14 mouse cellular contexts compared by ENCODE assay signal in genomic region chr11:99133285-99133897, GRCm38 (mm10). TPM values are rescaled to one million over a fixed set of nuclear protein-coding genes. Genes with fewer than 3 reads are reported as not detected.
DNase-seq lines count a peak whose midpoint lies in the region; ATAC-seq and TF ChIP-seq lines count a peak whose summit lies in the region.
"Had no signal": no experiment of that assay in that cellular context is flagged by ENCODE, and none has a peak within 500 bp of the region (broad histone marks: within the 10 kb centered on the region; RNA-seq: fewer than 3 reads in every experiment).

No protein-coding gene starts in this region.

- H3K4me2 ChIP-seq in forebrain, embryonic 12.5 days, result no peak overlapping the region
- H3K4me2 ChIP-seq in limb, embryonic 13.5 days (replicated peaks), result no peak overlapping the region

- H3K9ac ChIP-seq in forebrain, embryonic 12.5 days, result no peak overlapping the region
- H3K9ac ChIP-seq in limb, embryonic 13.5 days, result no peak overlapping the region

- no peak for TF ChIP-seq CTCF in kidney, adult 2 months (conservative IDR thresholded peaks at IDR 0.05; ENCODE audit: insufficient read depth, insufficient read length, low read depth, low read length)

- no peak for TF ChIP-seq POLR2A in kidney, adult 2 months (IDR thresholded peaks at IDR 0.05; ENCODE audit: low read depth, low read length)

- H3K36me3 ChIP-seq in forebrain, embryonic 10.5 days (replicated peaks), result no peaks in the 10 kb centered on the region
- H3K36me3 ChIP-seq in forebrain, embryonic 12.5 days (replicated peaks), result no peaks in the 10 kb centered on the region
- no peaks in the 10 kb centered on the region for H3K36me3 ChIP-seq in kidney, adult 2 months (ENCODE audit: control insufficient read depth, insufficient read depth, low read length)
- no peaks in the 10 kb centered on the region for H3K36me3 ChIP-seq in embryonic facial prominence, embryonic 10.5 days (replicated peaks)
- H3K36me3 ChIP-seq in limb, embryonic 13.5 days, result no peaks in the 10 kb centered on the region

- WGBS in forebrain, embryonic 10.5 days, result 56% methylated on average over 5 of the region's 5 CpGs
- WGBS in forebrain, embryonic 12.5 days, result 61% methylated on average over 5 of the region's 5 CpGs
- WGBS in kidney, adult 2 months, result 52% methylated on average over 5 of the region's 5 CpGs
- WGBS in embryonic facial prominence, embryonic 10.5 days, result 25% methylated on average over 5 of the region's 5 CpGs
- WGBS in limb, embryonic 13.5 days, result 12% methylated on average over 5 of the region's 5 CpGs

- peak overlapping the region; percentile 74 for H3K27ac ChIP-seq in forebrain, embryonic 10.5 days
- no peak overlapping the region for H3K27ac ChIP-seq in forebrain, embryonic 12.5 days
- no peak overlapping the region for H3K27ac ChIP-seq in kidney, adult 2 months (ENCODE audit: insufficient read depth, low read depth, low read length)
- peak overlapping the region; percentile 85 for H3K27ac ChIP-seq in embryonic facial prominence, embryonic 10.5 days (replicated peaks)
- peak overlapping the region; percentile 88 for H3K27ac ChIP-seq in limb, embryonic 13.5 days

- no peaks in the 10 kb centered on the region for H3K9me3 ChIP-seq in forebrain, embryonic 10.5 days
- H3K9me3 ChIP-seq in forebrain, embryonic 12.5 days, result no peaks in the 10 kb centered on the region
- H3K9me3 ChIP-seq in embryonic facial prominence, embryonic 10.5 days, result no peaks in the 10 kb centered on the region
- no peaks in the 10 kb centered on the region for H3K9me3 ChIP-seq in limb, embryonic 13.5 days

- 0 out of 2 replicates have a peak, but pooled peaks cover 4% of the 10 kb centered on the region for H3K27me3 ChIP-seq in forebrain, embryonic 10.5 days (ENCODE audit: poor library complexity, severe bottlenecking)
- no peaks in the 10 kb centered on the region for H3K27me3 ChIP-seq in forebrain, embryonic 12.5 days
- H3K27me3 ChIP-seq in kidney, adult 2 months (replicated peaks; ENCODE audit: control insufficient read depth, insufficient read depth, low read length), result no peaks in the 10 kb centered on the region
- no peaks in the 10 kb centered on the region for H3K27me3 ChIP-seq in embryonic facial prominence, embryonic 10.5 days (replicated peaks; ENCODE audit: low read depth, poor library complexity, severe bottlenecking)
- no peaks in the 10 kb centered on the region for H3K27me3 ChIP-seq in limb, embryonic 13.5 days
- H3K27me3 ChIP-seq: Patski had no signal

- no peak for DNase-seq in forebrain, embryonic 10.5 days (ENCODE audit: extremely low spot score, low spot score)
- DNase-seq in kidney, postnatal 4 days, result peak; percentile 69 to 77
- DNase-seq in kidney, adult 2 months, result no peak
- DNase-seq in embryonic facial prominence, embryonic 10.5 days (ENCODE audit: low spot score), result peak; percentile 74
- no peak for DNase-seq in urinary bladder, adult 2 months (ENCODE audit: low spot score)
- no peak for DNase-seq in cerebellum, postnatal 14 days
- DNase-seq: cerebellum, postnatal 10 days; heart, postnatal 4 days; layer of hippocampus, postnatal 36 days had no signal

- no peak for ATAC-seq in forebrain, embryonic 12.5 days (ENCODE audit: low FRiP score)
- no peak for ATAC-seq in limb, embryonic 13.5 days (ENCODE audit: low FRiP score, low read depth)
- ATAC-seq: forebrain, embryonic 16.5 days; Patski had no signal

- peaks cover 50% of the 10 kb centered on the region for H3K4me1 ChIP-seq in forebrain, embryonic 10.5 days
- H3K4me1 ChIP-seq in forebrain, embryonic 12.5 days, result peaks cover 30% of the 10 kb centered on the region
- H3K4me1 ChIP-seq in kidney, adult 2 months (ENCODE audit: control insufficient read depth, insufficient read depth, low read length), result no peaks in the 10 kb centered on the region
- peaks cover 72% of the 10 kb centered on the region for H3K4me1 ChIP-seq in embryonic facial prominence, embryonic 10.5 days
- peaks cover 66% of the 10 kb centered on the region for H3K4me1 ChIP-seq in limb, embryonic 13.5 days

- no peak overlapping the region for H3K4me3 ChIP-seq in forebrain, embryonic 10.5 days
- H3K4me3 ChIP-seq in forebrain, embryonic 12.5 days (replicated peaks), result no peak overlapping the region
- H3K4me3 ChIP-seq in kidney, adult 2 months (ENCODE audit: insufficient read depth, low read depth, low read length), result no peak overlapping the region
- no peak overlapping the region for H3K4me3 ChIP-seq in embryonic facial prominence, embryonic 10.5 days
- no peak overlapping the region for H3K4me3 ChIP-seq in limb, embryonic 13.5 days
- H3K4me3 ChIP-seq: myocyte had no signal

RNA-seq across cellular contexts. Expression of gene Ccr7, which starts 21.5 kb away (rescaled TPM):
- 0.25 and 0.30 TPM in 2 replicates for polyA plus RNA-seq in forebrain, embryonic 10.5 days (2016; fragmentation: Nextera tagmentation; extraction: Ambion mirVana)
- 0.19 TPM in 1 of 2 replicates, not detected in the other for polyA plus RNA-seq in forebrain, embryonic 12.5 days (2016; fragmentation: Nextera tagmentation; extraction: Ambion mirVana)
- 1.1 and 11.2 TPM in 2 replicates for polyA plus RNA-seq in kidney, adult 2 months (2012; rRNA removed)
- polyA plus RNA-seq in embryonic facial prominence, embryonic 10.5 days (2016; fragmentation: Nextera tagmentation; extraction: Ambion mirVana), result 0.50 and 0.78 TPM in 2 replicates
- polyA plus RNA-seq in limb, embryonic 13.5 days (2015; fragmentation: Nextera tagmentation; extraction: Ambion mirVana), result 0.39 and 0.83 TPM in 2 replicates
- 1.0 and 1.3 TPM in 2 replicates for polyA plus RNA-seq in urinary bladder, adult 2 months (2012; rRNA removed)
- polyA plus RNA-seq: forebrain, embryonic 16.5 days had no signal

RNA-seq across cellular contexts. Expression of gene Tns4, which starts 44.3 kb away (rescaled TPM):
- polyA plus RNA-seq in forebrain, embryonic 10.5 days (2016; fragmentation: Nextera tagmentation; extraction: Ambion mirVana), result 0.49 and 0.81 TPM in 2 replicates
- 0.04 and 0.29 TPM in 2 replicates for polyA plus RNA-seq in forebrain, embryonic 12.5 days (2016; fragmentation: Nextera tagmentation; extraction: Ambion mirVana)
- polyA plus RNA-seq in kidney, adult 2 months (2012; rRNA removed), result 0.86 and 1.8 TPM in 2 replicates
- polyA plus RNA-seq in embryonic facial prominence, embryonic 10.5 days (2016; fragmentation: Nextera tagmentation; extraction: Ambion mirVana), result 0.96 and 1.0 TPM in 2 replicates
- polyA plus RNA-seq in limb, embryonic 13.5 days (2015; fragmentation: Nextera tagmentation; extraction: Ambion mirVana), result 0.55 and 1.2 TPM in 2 replicates
- polyA plus RNA-seq in urinary bladder, adult 2 months (2012; rRNA removed), result 26.0 and 28.6 TPM in 2 replicates
- polyA plus RNA-seq: forebrain, embryonic 16.5 days; Patski had no signal

Comparison
In these comparisons a context has a peak if more than half of its experiments do, and no peak if none do; other contexts are left out.
1. DNase-seq: peak in kidney, postnatal 4 days (2 of 2) and embryonic facial prominence, embryonic 10.5 days (single experiment); none in forebrain, embryonic 10.5 days (single experiment), kidney, adult 2 months (single experiment), urinary bladder, adult 2 months (single experiment) and cerebellum, postnatal 14 days (0 of 2).
2. H3K27ac ChIP-seq: peak in forebrain, embryonic 10.5 days (single experiment), embryonic facial prominence, embryonic 10.5 days (single experiment) and limb, embryonic 13.5 days (single experiment); none in forebrain, embryonic 12.5 days (single experiment) and kidney, adult 2 months (single experiment).